Mouse (Mus musculus) gastrocnemius, postnatal 10 days (tissue): ENCODE results near the gene Adipoq. TPM values are rescaled to one million over a fixed set of nuclear protein-coding genes. Genes with fewer than 3 reads are reported as not detected.
A peak's percentile ranks its signal among the peaks of the same experiment; 100 is the strongest.
"Not testable (repeated sequence)": the region's sequence is repeated elsewhere in the genome, so short reads cannot be mapped to it uniquely, and the experiment has no call there.

Source experiments
- DNase-seq: peaks from one replicate; pipeline ENCODE4 v3.0.0; 2021; ENCODE audit warnings: mixed read lengths
- long read RNA-seq, 2 experiments: library from polyadenylated mRNA; stranded (forward); transcript quantifications; one replicate each; pipeline ENCODE4 v2.0.0; 2021
- total RNA-seq, 2 experiments: library from RNA; stranded (reverse); gene quantifications; 2 replicates each; pipeline ENCODE4 v1.2.3; 2021

The Adipoq gene
- 10 to 100 TPM; 12.4 to 15.1 TPM for total RNA-seq
- long read RNA-seq, experiment 1, transcript Adipoq-201 (3 exons, 1,292 nt) = major isoform, 7 of 7 reads
- long read RNA-seq, experiment 1, partial matches to known transcripts = 0 of 7 reads
- long read RNA-seq, experiment 1, other reads (novel, unspliced or antisense) = 0 of 7 reads
- long read RNA-seq, experiment 2, partial matches to known transcripts = 0 of 4 reads
- long read RNA-seq, experiment 2, other reads (novel, unspliced or antisense) = 0 of 4 reads

DNA sequence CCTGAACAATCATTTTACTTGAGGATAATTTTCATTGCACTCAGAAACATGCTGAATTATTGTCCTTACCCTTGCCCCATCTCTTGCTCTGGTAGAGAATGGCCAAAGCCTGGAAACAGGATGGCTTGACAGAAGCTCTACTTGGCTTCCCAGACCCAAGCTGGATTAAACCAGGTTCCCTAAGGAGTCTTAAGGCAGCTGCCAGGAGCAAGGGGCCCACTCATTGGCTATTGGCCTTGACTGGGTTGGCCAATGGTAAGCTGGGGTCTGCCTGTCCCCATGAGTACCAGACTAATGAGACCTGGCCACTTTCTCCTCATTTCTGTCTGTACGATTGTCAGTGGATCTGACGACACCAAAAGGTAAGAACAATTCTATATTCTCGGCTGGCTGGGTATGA is at the start of gene Adipoq:
Adipoq (plus strand) TSS at position 257 of the 400 bp plus-strand sequence.
- DNase-seq = no peak

DNA sequence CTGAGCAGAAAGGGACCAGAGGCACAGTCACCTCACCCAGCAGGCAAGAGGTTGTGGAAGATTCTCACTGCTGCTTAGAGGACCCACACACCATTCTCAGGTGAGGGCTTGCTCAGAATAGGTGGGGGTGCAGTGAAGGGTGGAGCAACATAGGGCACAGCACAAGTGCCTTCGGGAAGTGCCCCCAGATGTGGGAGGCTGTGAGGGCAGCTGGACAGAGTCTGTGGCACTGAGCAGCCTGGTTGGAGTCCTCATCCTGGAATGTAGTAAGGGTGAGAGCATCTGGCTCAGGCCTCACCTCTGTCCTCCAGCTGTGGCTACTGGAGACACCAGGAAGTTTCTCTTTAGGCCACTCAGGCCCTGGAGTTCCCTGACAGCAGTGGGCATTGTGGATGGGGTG is 49.5 kb upstream of the Adipoq start:
- not testable (repeated sequence) for DNase-seq

DNA sequence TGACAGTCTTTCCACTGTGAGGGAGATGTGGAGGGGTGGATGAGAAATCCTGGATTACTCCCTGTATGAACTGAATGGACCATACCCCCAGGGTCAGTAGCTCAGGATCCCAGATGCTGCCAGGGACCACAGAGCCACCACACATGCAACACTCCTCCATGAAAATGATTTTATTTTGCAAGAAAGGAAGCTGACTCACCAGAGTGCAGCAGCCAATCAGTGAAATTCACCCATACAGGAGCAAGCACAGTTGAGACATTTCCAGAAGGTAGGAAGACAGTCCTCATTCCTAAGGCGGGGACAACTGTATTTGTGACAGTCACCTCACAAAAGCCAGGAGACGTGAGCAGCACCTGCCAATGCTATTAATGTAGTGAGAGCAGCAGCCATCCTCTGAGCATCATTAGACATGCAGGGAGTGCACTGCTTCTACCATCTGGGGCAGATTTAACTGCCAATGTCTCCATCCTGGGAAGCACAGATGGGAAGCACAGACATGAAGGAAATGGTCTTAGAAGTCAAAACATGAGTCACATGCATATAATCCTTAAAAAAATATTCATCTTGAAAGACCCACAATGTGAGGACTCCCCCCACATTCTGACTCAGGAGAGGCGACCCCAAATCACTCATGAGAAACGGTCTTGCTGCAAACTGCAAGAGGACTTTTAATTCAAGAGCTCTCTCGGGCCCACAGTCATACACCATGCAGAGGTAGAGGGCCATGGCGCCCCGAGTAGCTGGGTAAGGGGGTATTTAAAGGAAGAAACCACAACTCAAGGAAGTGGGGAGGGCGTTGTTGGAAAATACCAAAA is 48.8 kb upstream of the Adipoq start:
- DNase-seq = not testable (repeated sequence)

DNA sequence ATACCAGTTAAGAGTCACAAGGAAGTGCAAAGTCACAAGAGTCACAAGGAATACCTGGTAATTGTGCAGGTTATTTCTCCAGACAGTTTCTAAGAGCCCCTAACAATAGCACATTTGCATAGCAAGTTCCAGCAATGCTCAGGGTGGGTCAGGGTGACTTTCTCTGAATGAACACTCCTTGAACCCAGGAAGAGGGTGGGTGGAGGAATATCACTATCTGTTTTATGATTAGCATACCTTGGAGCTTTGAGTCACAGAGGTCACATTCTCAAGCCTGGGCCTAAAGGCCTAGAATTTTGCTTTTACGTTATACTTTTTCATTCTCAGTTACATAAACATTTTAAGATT is 48.3 kb upstream of the Adipoq start:
- not testable (repeated sequence) for DNase-seq

DNA sequence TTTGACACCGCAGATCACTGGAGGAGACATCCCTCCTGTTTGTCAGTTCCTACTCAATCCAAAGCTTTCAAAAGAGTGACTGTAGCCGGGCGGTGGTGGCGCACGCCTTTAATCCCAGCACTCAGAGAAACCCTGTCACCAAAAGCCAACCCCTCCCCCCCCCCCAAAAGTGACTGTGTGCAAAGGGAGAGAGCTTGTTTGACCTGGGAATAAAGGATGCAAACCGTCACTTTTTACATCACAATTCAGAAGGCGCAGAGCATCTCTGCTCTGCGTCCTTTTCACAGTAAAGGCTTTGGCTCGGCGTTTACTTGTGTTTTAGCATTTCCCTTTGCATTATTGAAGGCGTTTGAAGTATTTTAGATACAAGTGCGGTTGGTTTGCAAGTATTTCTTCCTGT is 46.7 kb upstream of the Adipoq start:
- no peak for DNase-seq

DNA sequence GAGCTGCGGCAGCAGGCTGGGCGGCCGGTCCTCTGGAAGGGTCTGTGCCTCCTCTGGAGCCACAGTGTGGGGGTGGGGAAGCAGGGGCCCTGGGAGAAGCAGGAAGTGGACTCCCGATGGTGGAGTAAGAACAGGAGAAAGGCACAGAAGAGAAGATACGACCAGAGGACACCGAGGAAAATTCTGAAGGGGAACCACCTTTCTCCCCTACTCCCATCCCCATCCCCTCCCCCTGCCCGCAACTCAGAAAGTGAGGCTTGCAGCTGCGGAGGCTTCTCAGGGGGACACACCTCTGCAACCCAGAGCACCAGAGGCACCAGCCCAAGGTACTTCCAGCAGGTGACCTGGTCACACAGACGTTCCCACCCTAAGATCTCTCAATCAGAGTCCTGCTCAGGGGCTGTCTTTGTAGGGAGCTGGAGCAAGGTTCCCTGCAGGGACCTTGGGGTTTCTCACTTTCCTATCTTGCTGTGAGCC is 46.2 kb upstream of the Adipoq start:
- peak; percentile 31 for DNase-seq

DNA sequence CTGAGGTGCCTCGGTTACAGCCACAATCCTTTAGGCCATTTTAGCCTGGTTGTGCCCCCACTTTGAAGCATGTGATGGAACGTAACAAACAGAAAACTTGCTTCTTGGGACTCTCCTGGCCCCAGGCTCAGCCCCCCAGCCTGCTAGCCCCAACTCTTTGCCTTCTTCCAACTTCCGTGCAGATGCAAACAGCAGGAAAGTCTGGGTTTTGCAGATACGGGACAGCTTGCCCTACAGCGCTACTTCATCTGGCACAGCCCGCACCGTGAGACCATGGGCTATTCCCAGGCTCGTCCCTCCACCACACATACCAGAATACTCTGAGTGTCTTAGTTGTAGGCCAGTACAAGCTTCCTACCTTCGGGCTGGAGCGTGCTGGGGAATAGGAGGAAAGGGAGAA is 45.7 kb upstream of the Adipoq start:
- DNase-seq = no peak

DNA sequence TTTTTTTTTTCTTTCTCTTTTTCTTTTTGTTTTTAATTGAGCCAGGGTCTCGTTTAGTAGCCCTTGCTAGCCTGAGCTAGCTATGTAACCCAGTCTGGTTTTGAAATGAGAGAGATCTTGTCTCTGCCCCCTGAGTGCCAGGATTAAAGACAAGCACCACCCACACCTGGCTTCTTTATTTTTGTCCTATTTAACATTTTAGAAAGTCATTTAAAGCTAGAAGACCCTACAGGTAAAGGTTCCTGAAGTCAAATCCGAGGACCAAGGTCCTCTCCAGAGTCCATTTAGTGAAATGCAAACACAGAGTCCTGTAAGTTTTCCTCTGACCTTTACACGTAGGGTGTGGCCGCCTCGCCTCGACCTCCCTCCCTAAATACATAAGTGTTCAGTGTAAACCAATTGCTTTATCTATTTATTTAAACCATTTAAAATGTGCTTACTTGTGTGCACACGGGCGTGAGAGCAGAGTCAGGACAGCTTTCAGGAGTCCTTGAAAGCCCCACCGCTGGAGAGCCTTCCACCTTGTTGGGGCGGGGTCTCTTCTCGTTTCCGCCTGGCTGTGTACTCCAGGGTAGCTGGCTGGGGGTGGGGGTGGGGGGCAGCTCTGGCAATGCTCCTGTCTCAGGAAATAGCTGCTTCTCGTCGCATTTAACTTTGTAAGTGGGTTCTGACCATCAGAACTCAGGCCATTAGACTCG is 43.8 kb upstream of the Adipoq start:
- no peak for DNase-seq

DNA sequence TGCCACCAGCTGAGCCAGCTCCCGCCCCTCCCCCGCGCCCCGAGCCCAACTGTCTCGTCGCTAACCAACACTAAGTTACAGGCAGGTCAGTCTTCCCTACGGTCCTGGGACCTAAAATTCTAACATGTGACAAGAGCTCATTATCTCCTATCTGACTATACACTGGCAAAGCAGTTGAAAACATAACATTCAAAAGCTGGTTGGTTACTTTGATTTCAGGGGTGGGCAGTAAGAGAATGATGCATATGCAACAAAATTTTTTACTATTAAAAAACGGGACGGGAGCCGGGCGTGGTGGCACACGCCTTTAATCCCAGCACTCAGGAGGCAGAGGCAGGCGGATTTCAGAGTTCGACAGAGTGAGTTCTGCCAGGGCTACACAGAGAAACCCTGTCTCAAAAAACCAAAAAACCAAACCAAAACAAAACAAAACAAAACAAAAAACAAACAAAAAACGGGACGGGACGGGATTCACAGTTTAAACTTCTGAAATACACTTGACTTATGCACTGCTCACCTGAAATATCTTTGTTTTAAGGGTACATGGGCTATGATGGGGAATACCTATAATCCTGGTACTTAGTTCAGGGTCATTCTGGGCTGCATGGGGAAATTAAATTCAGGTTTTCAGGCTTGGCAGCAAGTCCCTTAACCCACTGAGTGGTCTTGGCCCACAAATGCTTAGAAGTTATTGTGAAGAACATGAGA is 43.1 kb upstream of the Adipoq start:
- DNase-seq = no peak

DNA sequence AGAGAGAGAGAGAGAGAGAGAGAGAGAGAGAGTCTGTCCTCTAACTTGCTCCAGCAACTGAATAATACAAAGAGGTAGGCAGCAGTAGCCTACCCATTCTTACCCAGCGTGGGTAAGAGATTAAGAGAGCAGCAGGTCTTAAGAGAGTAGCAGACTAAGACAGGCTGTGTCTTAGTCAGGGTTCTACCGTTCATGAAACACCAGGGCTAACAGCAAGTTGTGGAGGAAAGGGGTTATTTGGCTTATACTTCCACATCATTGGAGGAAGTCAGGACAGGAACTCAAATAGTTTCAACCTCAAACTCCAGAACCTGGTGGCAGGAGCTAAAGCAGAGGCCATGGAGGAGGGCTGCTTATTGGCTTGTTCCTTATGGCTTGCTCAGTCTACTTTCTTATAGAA is 42.5 kb upstream of the Adipoq start:
- no peak for DNase-seq

DNA sequence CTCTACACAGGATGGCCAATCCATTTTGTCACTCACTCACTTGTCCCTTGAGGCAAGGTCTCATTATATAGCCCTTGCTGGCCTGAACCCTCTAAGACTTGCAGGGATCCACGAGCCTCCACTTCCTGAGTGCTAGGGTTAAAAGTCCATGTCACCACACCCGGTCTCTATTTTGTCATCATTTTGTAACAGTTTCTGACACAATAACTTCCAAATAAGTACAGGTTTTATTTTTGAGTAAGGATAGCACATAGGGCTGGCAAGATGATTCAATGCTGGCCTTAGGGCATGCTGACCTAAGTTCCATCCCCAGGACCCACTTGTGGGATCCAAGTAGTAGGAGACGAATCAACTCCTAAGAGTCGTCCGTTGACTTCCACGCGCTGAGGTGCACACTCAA is 40.2 kb upstream of the Adipoq start:
- no peak for DNase-seq

DNA sequence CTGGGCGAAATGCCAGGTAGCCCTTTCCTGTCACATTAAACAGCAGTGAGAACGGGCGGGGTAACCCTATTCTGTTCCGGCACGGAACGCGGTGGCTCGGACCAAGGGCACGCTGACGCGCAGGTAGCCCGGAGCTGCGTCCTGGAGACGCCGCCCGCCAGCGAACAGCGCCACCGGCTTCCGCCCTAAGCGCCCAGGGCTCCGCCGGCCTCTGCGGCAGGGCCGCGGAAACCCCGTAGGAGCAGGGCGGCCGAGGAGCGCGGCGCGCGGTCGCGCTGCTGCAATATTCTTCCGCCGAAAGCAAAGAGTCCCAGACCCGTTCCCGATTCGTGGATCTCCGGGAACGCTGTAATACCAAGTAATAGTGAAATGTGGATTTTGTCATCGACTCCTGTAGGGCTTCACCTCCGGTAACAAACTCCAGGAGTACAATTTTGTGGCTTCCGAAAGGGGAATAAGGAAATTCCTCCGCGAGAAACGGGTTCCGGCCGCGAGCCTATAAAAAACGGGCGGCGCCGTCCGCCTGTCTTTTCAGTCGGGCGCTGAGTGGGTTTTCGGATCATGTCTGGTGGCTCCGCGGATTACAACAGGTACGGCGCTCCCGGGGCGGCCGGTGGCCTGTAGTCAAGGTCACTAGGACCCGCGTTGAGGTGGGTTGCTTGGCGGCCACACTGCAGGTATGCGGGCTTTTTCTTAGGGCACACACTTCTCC is 38.9 kb upstream of the Adipoq start, which contains the start of gene Eif4a2:
Eif4a2 (plus strand) TSS at position 214 of the 712 bp plus-strand sequence.
- DNase-seq = peak; percentile 92

DNA sequence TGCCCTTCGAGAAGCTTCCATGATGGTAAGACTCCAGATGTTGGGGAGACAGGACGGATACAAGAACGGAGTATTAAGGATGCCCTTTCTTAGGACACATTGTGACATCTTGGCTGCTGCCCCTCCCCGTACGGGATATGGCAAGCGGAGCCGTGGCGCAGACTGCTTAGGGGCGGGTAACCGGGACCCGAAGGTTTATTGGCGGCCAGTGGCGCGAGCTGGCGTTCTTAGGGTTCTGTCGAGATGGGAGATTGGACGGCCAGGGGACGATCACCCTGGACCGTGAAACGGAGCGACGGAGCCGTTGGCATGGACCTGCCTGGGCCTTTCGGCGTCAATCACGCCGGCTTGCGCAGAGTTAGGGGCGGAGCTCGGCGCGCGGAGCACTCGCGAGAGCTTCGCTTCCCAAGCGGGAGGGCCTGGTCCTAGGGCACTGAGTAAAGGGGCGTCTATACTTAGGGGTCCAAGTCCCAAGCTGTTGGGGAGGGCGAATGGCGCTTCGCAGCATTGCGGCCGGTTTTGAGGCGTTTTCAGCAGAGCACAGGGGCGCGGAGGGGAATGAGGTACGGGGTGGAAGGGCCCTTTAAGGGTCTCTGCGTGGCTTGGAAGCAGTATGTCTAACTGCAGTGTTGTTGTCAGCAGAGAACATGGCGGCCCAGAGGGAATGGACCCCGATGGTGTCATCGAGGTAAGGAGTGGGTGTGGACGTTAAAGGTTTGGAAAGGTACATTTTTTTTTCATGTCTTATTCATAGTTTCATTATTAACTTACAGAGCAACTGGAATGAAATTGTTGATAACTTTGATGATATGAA is 38.2 kb upstream of the Adipoq start:
- peak; percentile 85 for DNase-seq

DNA sequence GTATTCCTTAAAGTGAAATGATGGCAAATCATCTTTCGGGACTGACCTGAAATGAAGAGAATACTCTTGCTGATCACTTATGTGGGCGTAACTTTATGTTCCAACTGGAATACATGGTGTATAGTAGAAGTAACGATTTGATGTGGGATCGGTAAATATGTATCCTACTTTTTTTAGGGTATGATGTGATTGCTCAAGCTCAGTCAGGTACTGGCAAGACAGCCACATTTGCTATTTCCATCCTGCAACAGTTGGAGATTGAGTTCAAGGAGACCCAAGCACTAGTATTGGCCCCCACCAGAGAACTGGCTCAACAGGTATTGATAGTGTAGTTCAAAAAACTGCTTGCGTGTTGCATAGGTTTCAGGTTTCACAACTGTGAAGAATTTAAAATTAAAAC is 37.4 kb upstream of the Adipoq start:
- DNase-seq = no peak

DNA sequence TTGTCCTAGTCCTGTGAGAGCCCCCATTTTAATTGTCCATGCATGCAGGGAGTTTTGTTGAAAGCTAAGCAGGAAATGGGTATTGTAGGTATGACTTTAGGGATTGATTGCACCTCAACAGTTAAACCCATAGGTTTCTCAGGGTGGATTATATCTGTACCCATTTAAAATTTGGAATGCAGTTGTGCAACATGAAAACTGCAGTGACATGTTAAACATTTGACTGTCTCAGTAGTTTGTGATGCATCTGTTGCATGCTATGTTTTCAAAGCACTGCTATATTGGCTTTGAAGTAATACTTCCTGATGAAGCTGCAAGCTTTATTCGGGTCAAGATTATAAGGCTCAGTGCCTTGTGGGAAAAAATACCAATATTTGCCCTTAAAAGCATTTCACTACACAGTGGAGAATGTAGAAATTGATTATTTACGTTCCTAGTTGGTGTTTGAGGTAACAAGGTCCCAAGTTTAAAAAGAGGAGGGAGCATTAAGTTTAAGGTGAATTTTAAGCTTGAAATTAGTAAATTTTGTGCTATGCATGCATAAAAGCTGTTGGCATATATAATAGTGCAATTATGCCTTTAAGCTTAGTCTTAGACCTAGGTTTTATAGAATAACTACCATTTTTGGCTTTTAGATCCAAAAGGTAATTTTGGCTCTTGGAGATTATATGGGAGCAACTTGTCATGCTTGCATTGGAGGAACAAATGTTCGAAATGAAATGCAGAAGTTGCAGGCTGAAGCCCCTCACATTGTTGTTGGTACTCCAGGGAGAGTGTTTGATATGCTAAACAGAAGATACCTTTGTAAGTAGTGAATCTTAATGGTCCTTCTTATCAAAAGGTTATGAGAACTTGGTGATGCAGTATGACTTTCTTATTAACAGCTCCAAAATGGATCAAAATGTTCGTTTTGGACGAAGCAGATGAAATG is 36.7 kb upstream of the Adipoq start:
- no peak for DNase-seq

DNA sequence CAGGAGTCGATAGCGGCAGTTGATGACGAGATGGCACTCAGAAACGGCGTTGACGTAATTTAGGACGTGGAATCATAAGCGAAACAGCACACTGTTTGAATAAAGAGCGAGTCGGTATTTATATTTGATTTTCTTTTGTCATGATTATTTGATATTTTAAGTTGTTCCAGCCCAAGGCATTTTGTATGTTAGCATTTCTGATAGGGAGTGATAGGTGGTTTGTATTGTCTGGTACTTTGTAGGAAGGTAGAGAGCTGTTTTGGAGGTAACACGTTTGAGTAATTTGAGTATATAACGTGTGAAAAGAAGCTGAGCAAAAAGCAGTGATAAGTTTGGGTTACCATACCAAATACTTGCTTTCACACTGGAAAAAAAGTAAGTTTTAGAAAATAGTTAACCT is 34.0 kb upstream of the Adipoq start:
- no peak for DNase-seq

DNA sequence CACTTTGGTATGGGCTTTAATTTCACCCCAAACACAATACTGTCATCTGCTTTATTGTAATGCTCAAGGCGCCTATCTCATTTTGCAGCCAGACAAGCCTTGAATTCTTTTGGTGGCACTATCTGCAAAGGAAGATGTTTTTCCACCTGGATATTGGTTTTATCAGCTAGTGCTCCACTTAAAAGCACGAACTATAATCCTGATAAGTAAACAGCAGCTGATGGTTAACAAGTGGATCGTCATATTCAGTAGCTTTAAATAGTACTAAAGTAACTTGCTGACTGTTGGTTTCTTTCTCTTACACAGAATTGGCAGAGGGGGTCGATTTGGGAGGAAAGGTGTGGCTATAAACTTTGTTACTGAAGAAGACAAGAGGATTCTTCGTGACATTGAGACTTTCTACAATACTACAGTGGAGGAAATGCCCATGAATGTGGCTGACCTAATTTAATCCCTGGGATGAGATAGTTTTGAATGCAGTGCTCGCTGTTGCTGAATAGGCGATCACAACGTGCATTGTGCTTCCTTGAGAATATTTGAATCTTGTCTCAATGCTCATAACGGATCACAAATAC is 33.4 kb upstream of the Adipoq start:
- no peak for DNase-seq

DNA sequence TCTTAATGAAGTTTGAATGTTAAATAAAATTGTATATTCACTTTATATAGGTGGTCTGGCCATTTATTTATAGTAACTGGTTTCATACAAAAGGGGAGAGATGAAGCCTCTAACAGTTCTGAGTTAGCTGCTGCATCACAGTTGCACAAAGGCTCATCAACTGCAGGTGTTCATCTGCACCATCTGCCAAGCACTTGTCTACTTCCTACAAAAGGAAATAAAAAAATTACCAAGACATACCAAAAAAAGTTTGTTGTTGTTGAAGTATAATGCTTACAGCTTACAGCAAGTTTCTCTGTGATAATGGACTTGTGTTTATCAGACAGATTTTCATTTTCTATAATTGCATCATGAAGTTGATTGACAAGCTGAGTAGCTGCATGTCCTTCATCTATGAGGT is 32.4 kb upstream of the Adipoq start:
- DNase-seq = no peak
